Mouse (Mus musculus) liver, embryonic 14.5 days (tissue): ENCODE data around the gene Ralb. TPM values are rescaled to one million over a fixed set of nuclear protein-coding genes. Genes with fewer than 3 reads are reported as not detected.

Experiments
- ATAC-seq: fragments of 200-750 bp; cut with Nextera tagmentation; 2 replicates; pipeline ENCODE4 v1.8.0; 2017; ENCODE audit warnings: moderate number of reproducible peaks, mild to moderate bottlenecking, moderate library complexity; ENCODE audit not compliant: insufficient read depth
- DNase-seq, 3 experiments: peaks; one replicate each; pipeline ENCODE4 v3.0.0-alpha.2; 2012 to 2013; ENCODE audit warnings: low read depth in 3 of 3, low spot score in 3 of 3
- H3K27ac ChIP-seq: fragments of 300-500 bp; sonication (generic); 2 replicates; pipeline ENCODE4 v1.5.1; 2014; ENCODE audit warnings: moderate library complexity, mild to moderate bottlenecking, control low read depth, inconsistent platforms
- H3K27me3 ChIP-seq: fragments of 300-500 bp; sonication (generic); 2 replicates; pipeline ENCODE4 v1.6.1; 2014; ENCODE audit warnings: mild to moderate bottlenecking, low read length, moderate library complexity; ENCODE audit not compliant: control insufficient read depth, insufficient read depth
- H3K36me3 ChIP-seq: fragments of 300-500 bp; sonication (generic); replicated peaks from 2 replicates; pipeline ENCODE4 v1.6.1; 2014; ENCODE audit warnings: low read depth; ENCODE audit not compliant: control insufficient read depth, insufficient read depth
- H3K4me1 ChIP-seq, 2 experiments: fragments of 200-500 bp in 1 of 2; fragments of 300-500 bp in 1 of 2; sonication (generic) in 1 of 2; replicated peaks; 2 replicates each; pipeline ENCODE4 v1.6.1; 2012 to 2014; ENCODE audit warnings: antibody characterized with exemption in 1 of 2, inconsistent platforms in 1 of 2, low read length in 1 of 2; ENCODE audit not compliant: control insufficient read depth in 2 of 2, insufficient read depth in 2 of 2
- H3K4me2 ChIP-seq: fragments of 300-500 bp; sonication (generic); 2 replicates; pipeline ENCODE4 v1.6.1; 2014; ENCODE audit warnings: low read depth, mild to moderate bottlenecking, control low read depth, moderate library complexity
- H3K4me3 ChIP-seq, 2 experiments: fragments of 200-500 bp in 1 of 2; fragments of 300-500 bp in 1 of 2; sonication (generic) in 1 of 2; 2 replicates each; pipeline ENCODE4 v1.5.1; 2012 to 2014; ENCODE audit warnings: low read depth in 2 of 2, low read length in 2 of 2, mild to moderate bottlenecking in 2 of 2, control low read depth in 1 of 2, inconsistent platforms in 1 of 2, moderate library complexity in 1 of 2; ENCODE audit not compliant: insufficient read depth in 1 of 2
- H3K9ac ChIP-seq: fragments of 300-500 bp; sonication (generic); replicated peaks from 2 replicates; pipeline ENCODE4 v1.6.1; 2014; ENCODE audit warnings: mild to moderate bottlenecking, control low read depth, moderate library complexity
- H3K9me3 ChIP-seq: fragments of 300-500 bp; sonication (generic); 2 replicates; pipeline ENCODE4 v1.6.1; 2016; ENCODE audit warnings: low read length, mixed read lengths; ENCODE audit not compliant: control insufficient read depth
- CTCF ChIP-seq: IDR thresholded peaks from 2 replicates; pipeline ENCODE4 v1.5.1; 2016; ENCODE audit warnings: antibody characterized with exemption, low read depth, control low read depth
- EP300 ChIP-seq: IDR thresholded peaks from 2 replicates; pipeline ENCODE4 v1.6.1; 2016; ENCODE audit warnings: antibody characterized with exemption, low read depth
- WGBS: fragments of 180-500 bp; shearing (Covaris S2); extraction: QIAGEN DNeasy Blood & Tissue Kit; methylation state at CpG from one replicate; pipeline ENCODE4 v1.1.7; 2014; ENCODE audit not compliant: insufficient replicate concordance; 5-methylcytosine and 5-hydroxymethylcytosine counted together
- polyA plus RNA-seq, 2 experiments: library from polyadenylated mRNA; depleted of rRNA in 1 of 2; stranded (reverse) in 1 of 2; unstranded in 1 of 2; fragments of >200 nt; fragmentation: Nextera tagmentation in 1 of 2; extraction: Ambion mirVana in 1 of 2; gene quantifications; 2 replicates each; pipeline versions ENCODE4 v1.2.1 to v1.2.3; 2012 to 2014

Gene Ralb
- polyA plus RNA-seq, 2 experiments: 11.6 to 25.7 TPM

- H3K9ac ChIP-seq: no peak overlapping the region
- H3K4me1 ChIP-seq: no peaks in the 10 kb centered on the region
- H3K27me3 ChIP-seq: no peaks in the 10 kb centered on the region
- DNase-seq (peak in 1 of 3 experiments; percentile 28), ATAC-seq (no peak)
- no peaks in the 10 kb centered on the region for H3K36me3 ChIP-seq
- no peak overlapping the region for H3K4me3 ChIP-seq
- no peak for TF ChIP-seq EP300
- peak; percentile 65 for TF ChIP-seq CTCF
- no peaks in the 10 kb centered on the region for H3K9me3 ChIP-seq
- 9% methylated on average over 10 of the region's 10 CpGs for WGBS
- H3K4me2 ChIP-seq: no peak overlapping the region
- H3K27ac ChIP-seq: no peak overlapping the region
These were observed 46.5 kb downstream of the Ralb start for GRCm38 (mm10) chr1:119457993-119458605.

GRCm38 (mm10) chr1:119457528-119457855 lies 47.1 kb downstream of the Ralb start:
- H3K4me2 ChIP-seq: no peak overlapping the region
- H3K27me3 ChIP-seq: no peaks in the 10 kb centered on the region
- DNase-seq (no peak), ATAC-seq (no peak)
- 30% methylated on average over 5 of the region's 5 CpGs for WGBS
- H3K36me3 ChIP-seq: no peaks in the 10 kb centered on the region
- H3K9me3 ChIP-seq: no peaks in the 10 kb centered on the region
- no peak overlapping the region for H3K27ac ChIP-seq
- no peak overlapping the region for H3K4me3 ChIP-seq
- no peaks in the 10 kb centered on the region for H3K4me1 ChIP-seq
- TF ChIP-seq CTCF (no peak), EP300 (no peak)
- H3K9ac ChIP-seq: no peak overlapping the region

GRCm38 (mm10) chr1:119456671-119457527 lies 47.7 kb downstream of the Ralb start:
- H3K4me2 ChIP-seq: no peak overlapping the region; the same call in 1 of the 2 replicates
- ATAC-seq: no peak
- no peaks in the 10 kb centered on the region for H3K4me1 ChIP-seq
- no peak for DNase-seq
- 22% methylated on average over 19 of the region's 19 CpGs for WGBS
- TF ChIP-seq EP300 (no peak), CTCF (no peak)
- no peaks in the 10 kb centered on the region for H3K27me3 ChIP-seq
- no peaks in the 10 kb centered on the region for H3K9me3 ChIP-seq
- H3K9ac ChIP-seq: no peak overlapping the region
- H3K36me3 ChIP-seq: no peaks in the 10 kb centered on the region
- H3K4me3 ChIP-seq: no peak overlapping the region
- no peak overlapping the region for H3K27ac ChIP-seq

GRCm38 (mm10) chr1:119453731-119454130 lies 50.9 kb downstream of the Ralb start:
- 63% methylated on average over 4 of the region's 4 CpGs for WGBS
- DNase-seq (no peak), ATAC-seq (no peak)
- no peaks in the 10 kb centered on the region for H3K36me3 ChIP-seq
- H3K4me3 ChIP-seq: no peak overlapping the region
- no peak overlapping the region for H3K27ac ChIP-seq
- H3K4me1 ChIP-seq: no peaks in the 10 kb centered on the region
- no peak overlapping the region for H3K9ac ChIP-seq
- H3K27me3 ChIP-seq: no peaks in the 10 kb centered on the region
- H3K4me2 ChIP-seq: no peak overlapping the region
- no peaks in the 10 kb centered on the region for H3K9me3 ChIP-seq
- TF ChIP-seq CTCF (no peak), EP300 (no peak)

- 50% methylated on average over 10 of the region's 10 CpGs for WGBS
- no peaks in the 10 kb centered on the region for H3K27me3 ChIP-seq
- no peak overlapping the region for H3K4me3 ChIP-seq
- H3K27ac ChIP-seq: no peak overlapping the region
- DNase-seq: no peak
- no peak for ATAC-seq
- H3K4me1 ChIP-seq: no peaks in the 10 kb centered on the region
- H3K36me3 ChIP-seq: no peaks in the 10 kb centered on the region
- no peak overlapping the region for H3K9ac ChIP-seq
- TF ChIP-seq EP300: no peak
- no peak for TF ChIP-seq CTCF
- no peaks in the 10 kb centered on the region for H3K9me3 ChIP-seq
- no peak overlapping the region for H3K4me2 ChIP-seq
These were observed 53.2 kb downstream of the Ralb start for GRCm38 (mm10) chr1:119451417-119451816.
